Mouse (Mus musculus): Measurements from ENCODE around the gene Pla2r1. TPM values are rescaled to one million over a fixed set of nuclear protein-coding genes. Genes with fewer than 3 reads are reported as not detected.

The Pla2r1 gene
- polyA plus RNA-seq, 1 experiment from 2014 or later: 1.0 TPM

- no peaks in the 10 kb centered on the region for H3K36me3 ChIP-seq (ENCODE audit: control insufficient read depth, insufficient read depth, low read length)
- peaks cover 4% of the 10 kb centered on the region; the same call in 1 of the 2 replicates for H3K4me1 ChIP-seq (replicated peaks; ENCODE audit: control insufficient read depth, insufficient read depth, low read length)
- no peaks in the 10 kb centered on the region for H3K9me3 ChIP-seq (ENCODE audit: control insufficient read depth, low read length)
- H3K27ac ChIP-seq (ENCODE audit: low read depth, low read length): no peak overlapping the region
- DNase-seq (ENCODE audit: low spot score): no peak
- H3K4me2 ChIP-seq (ENCODE audit: low read depth, low read length, severe bottlenecking): no peak overlapping the region
- H3K4me3 ChIP-seq (ENCODE audit: low read depth, low read length): no peak overlapping the region
- 25% methylated on average over 7 of the region's 7 CpGs for WGBS
- peaks cover 10% of the 10 kb centered on the region; the same call in 1 of the 2 replicates for H3K27me3 ChIP-seq (ENCODE audit: control insufficient read depth, insufficient read depth, low read length)
- no peak overlapping the region for H3K9ac ChIP-seq (ENCODE audit: low read length)
- no peak for ATAC-seq (replicated peaks; ENCODE audit: low FRiP score)
These were observed 168.9 kb downstream of the Pla2r1 start for GRCm38 (mm10) chr2:60384083-60384762.

GRCm38 (mm10) chr2:60382858-60383669 is 170.0 kb downstream of the Pla2r1 start, which contains the start of gene Ly75:
TSS of gene Ly75 (minus strand) at chr2:60383303.
- H3K27ac ChIP-seq (ENCODE audit: low read depth, low read length): no peak within 1 kb of the TSS

GRCm38 (mm10) chr2:60382346-60382745 is 170.8 kb downstream of the Pla2r1 start:
- WGBS: 67% methylated on average over 3 of the region's 3 CpGs
- peak overlapping the region; percentile 81; the same call in 1 of the 2 replicates for H3K4me2 ChIP-seq (ENCODE audit: low read depth, low read length, severe bottlenecking)
- ATAC-seq (replicated peaks; ENCODE audit: low FRiP score) (no peak), DNase-seq (ENCODE audit: low spot score) (no peak)
- no peaks in the 10 kb centered on the region for H3K9me3 ChIP-seq (ENCODE audit: control insufficient read depth, low read length)
- no peaks in the 10 kb centered on the region for H3K36me3 ChIP-seq (ENCODE audit: control insufficient read depth, insufficient read depth, low read length)
- peaks cover 10% of the 10 kb centered on the region; the same call in 1 of the 2 replicates for H3K27me3 ChIP-seq (ENCODE audit: control insufficient read depth, insufficient read depth, low read length)
- peaks cover 4% of the 10 kb centered on the region; the same call in 1 of the 2 replicates for H3K4me1 ChIP-seq (replicated peaks; ENCODE audit: control insufficient read depth, insufficient read depth, low read length)
- peak overlapping the region; percentile 60 for H3K9ac ChIP-seq (ENCODE audit: low read length)
- H3K4me3 ChIP-seq (ENCODE audit: low read depth, low read length): peak overlapping the region; percentile 46; the same call in 1 of the 2 replicates
- H3K27ac ChIP-seq (ENCODE audit: low read depth, low read length): no peak overlapping the region

More at GRCm38 (mm10) chr2:60382858-60383669, 170.0 kb downstream of the Pla2r1 start, which contains the start of gene Ly75:
- WGBS: under 1% methylated on average over 46 of the region's 46 CpGs
- Histone ChIP-seq H3K9ac (ENCODE audit: low read length) (peak within 1 kb of the TSS; percentile 60), H3K4me1 (replicated peaks; ENCODE audit: control insufficient read depth, insufficient read depth, low read length) (peaks cover 4% of the 10 kb centered on the region; the same call in 1 of the 2 replicates), H3K4me3 (ENCODE audit: low read depth, low read length) (peak within 1 kb of the TSS; percentile 46), H3K4me2 (ENCODE audit: low read depth, low read length, severe bottlenecking) (peak within 1 kb of the TSS; percentile 81), H3K9me3 (ENCODE audit: control insufficient read depth, low read length) (no peaks in the 10 kb centered on the region), H3K27me3 (ENCODE audit: control insufficient read depth, insufficient read depth, low read length) (peaks cover 10% of the 10 kb centered on the region; the same call in 1 of the 2 replicates), H3K36me3 (ENCODE audit: control insufficient read depth, insufficient read depth, low read length) (no peaks in the 10 kb centered on the region)
- DNase-seq (ENCODE audit: low spot score) (peak; percentile 92), ATAC-seq (replicated peaks; ENCODE audit: low FRiP score) (peak; percentile 100)

DNA sequence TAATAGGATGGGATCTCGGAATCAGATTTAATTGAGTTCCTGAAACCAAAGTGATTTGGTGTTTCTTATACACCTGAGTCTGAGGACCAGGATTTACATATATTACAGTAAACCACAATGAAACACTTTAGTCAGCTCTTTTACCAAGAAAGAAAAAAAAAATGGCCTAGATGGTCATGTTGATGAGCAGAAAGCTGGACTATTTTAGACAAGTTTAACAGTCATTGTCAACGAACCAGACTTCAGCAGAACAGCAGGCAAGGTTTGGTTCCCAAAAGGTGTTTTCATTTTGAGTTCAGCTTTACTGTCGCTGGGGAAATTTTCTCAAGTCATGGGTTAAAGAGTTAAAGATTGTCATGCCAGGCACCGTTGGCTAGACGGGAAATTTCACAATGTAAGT is 175.8 kb downstream of the Pla2r1 start:
- no peaks in the 10 kb centered on the region for H3K9me3 ChIP-seq (ENCODE audit: control insufficient read depth, low read length)
- H3K9ac ChIP-seq (ENCODE audit: low read length): no peak overlapping the region

DNA sequence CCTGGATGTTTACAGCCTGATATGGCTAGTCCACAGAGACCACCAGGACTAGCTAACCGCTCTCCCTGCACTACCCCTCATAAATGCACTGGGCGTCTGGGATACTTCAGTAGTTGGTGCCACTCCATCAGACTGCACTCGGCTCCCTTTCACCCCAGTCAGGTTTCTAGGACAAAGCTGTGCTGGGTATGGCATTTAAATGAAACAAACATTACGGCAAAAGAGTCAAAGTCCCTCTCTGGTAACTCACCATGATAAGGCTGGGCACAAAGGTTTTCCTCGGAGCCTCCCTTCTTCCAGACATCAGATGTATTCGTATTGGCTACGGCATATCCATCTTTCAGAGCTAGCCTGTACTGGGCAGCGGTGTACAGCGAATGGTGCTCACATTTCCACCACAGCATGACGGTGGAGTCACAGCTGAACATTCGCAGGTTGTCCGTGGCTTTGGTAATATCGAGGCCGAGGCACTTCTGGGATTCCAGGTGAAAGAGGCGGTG is 177.4 kb downstream of the Pla2r1 start:
- no peaks in the 10 kb centered on the region for H3K36me3 ChIP-seq (ENCODE audit: control insufficient read depth, insufficient read depth, low read length)
- H3K4me1 ChIP-seq (replicated peaks; ENCODE audit: control insufficient read depth, insufficient read depth, low read length): no peaks in the 10 kb centered on the region
- H3K4me2 ChIP-seq (ENCODE audit: low read depth, low read length, severe bottlenecking): no peak overlapping the region
- no peaks in the 10 kb centered on the region for H3K9me3 ChIP-seq (ENCODE audit: control insufficient read depth, low read length)
- H3K27ac ChIP-seq (ENCODE audit: low read depth, low read length): no peak overlapping the region
- H3K4me3 ChIP-seq (ENCODE audit: low read depth, low read length): no peak overlapping the region
- H3K9ac ChIP-seq (ENCODE audit: low read length): no peak overlapping the region
- no peaks in the 10 kb centered on the region for H3K27me3 ChIP-seq (ENCODE audit: control insufficient read depth, insufficient read depth, low read length)
- DNase-seq (ENCODE audit: low spot score) (no peak), ATAC-seq (replicated peaks; ENCODE audit: low FRiP score) (no peak)
- 94% methylated on average over 15 of the region's 15 CpGs for WGBS

More for the DNA sequence above, 175.8 kb downstream of the Pla2r1 start:
- 89% methylated on average over 5 of the region's 5 CpGs for WGBS
- no peak overlapping the region for H3K4me2 ChIP-seq (ENCODE audit: low read depth, low read length, severe bottlenecking)
- no peaks in the 10 kb centered on the region for H3K4me1 ChIP-seq (replicated peaks; ENCODE audit: control insufficient read depth, insufficient read depth, low read length)
- no peak overlapping the region for H3K4me3 ChIP-seq (ENCODE audit: low read depth, low read length)
- ATAC-seq (replicated peaks; ENCODE audit: low FRiP score) (no peak), DNase-seq (ENCODE audit: low spot score) (no peak)
- peaks cover 4% of the 10 kb centered on the region; the same call in 1 of the 2 replicates for H3K27me3 ChIP-seq (ENCODE audit: control insufficient read depth, insufficient read depth, low read length)
- H3K27ac ChIP-seq (ENCODE audit: low read depth, low read length): no peak overlapping the region
- no peaks in the 10 kb centered on the region for H3K36me3 ChIP-seq (ENCODE audit: control insufficient read depth, insufficient read depth, low read length)

- no peak overlapping the region for H3K4me2 ChIP-seq (ENCODE audit: low read depth, low read length, severe bottlenecking)
- H3K4me3 ChIP-seq (ENCODE audit: low read depth, low read length): no peak overlapping the region
- H3K9ac ChIP-seq (ENCODE audit: low read length): no peak overlapping the region
- H3K4me1 ChIP-seq (replicated peaks; ENCODE audit: control insufficient read depth, insufficient read depth, low read length): no peaks in the 10 kb centered on the region
- H3K36me3 ChIP-seq (ENCODE audit: control insufficient read depth, insufficient read depth, low read length): no peaks in the 10 kb centered on the region
- no peaks in the 10 kb centered on the region for H3K27me3 ChIP-seq (ENCODE audit: control insufficient read depth, insufficient read depth, low read length)
- H3K9me3 ChIP-seq (ENCODE audit: control insufficient read depth, low read length): no peaks in the 10 kb centered on the region
- DNase-seq (ENCODE audit: low spot score) (no peak), ATAC-seq (replicated peaks; ENCODE audit: low FRiP score) (no peak)
- no peak overlapping the region for H3K27ac ChIP-seq (ENCODE audit: low read depth, low read length)
- WGBS: 94% methylated on average over 8 of the region's 8 CpGs
These were observed 178.0 kb downstream of the Pla2r1 start for GRCm38 (mm10) chr2:60375126-60375525.

DNA sequence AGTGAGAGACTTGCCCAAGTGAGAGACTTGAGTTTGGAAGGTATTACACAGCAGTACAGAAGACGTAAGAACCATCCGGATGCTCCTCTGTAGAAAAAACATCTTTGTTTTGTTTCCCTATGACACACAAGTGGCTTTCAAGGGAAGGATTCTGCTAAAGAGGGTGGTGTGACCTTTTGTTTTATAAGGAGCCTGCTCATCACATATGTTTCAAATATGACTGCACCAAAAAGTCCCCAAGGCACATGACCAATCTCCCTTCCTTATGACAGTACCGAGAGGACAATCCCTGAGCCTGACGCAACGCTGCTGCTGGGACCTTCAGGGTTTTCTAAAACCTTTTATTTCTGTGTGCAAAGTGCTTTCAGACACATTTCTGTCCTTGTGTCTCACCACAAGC is 182.9 kb downstream of the Pla2r1 start:
- ATAC-seq (replicated peaks; ENCODE audit: low FRiP score) (no peak), DNase-seq (ENCODE audit: low spot score) (no peak)
- no peaks in the 10 kb centered on the region for H3K27me3 ChIP-seq (ENCODE audit: control insufficient read depth, insufficient read depth, low read length)
- H3K9ac ChIP-seq (ENCODE audit: low read length): no peak overlapping the region
- H3K4me2 ChIP-seq (ENCODE audit: low read depth, low read length, severe bottlenecking): no peak overlapping the region
- no peak overlapping the region for H3K27ac ChIP-seq (ENCODE audit: low read depth, low read length)
- H3K36me3 ChIP-seq (ENCODE audit: control insufficient read depth, insufficient read depth, low read length): no peaks in the 10 kb centered on the region
- no peak overlapping the region for H3K4me3 ChIP-seq (ENCODE audit: low read depth, low read length)
- WGBS: 94% methylated on average over 5 of the region's 5 CpGs
- H3K4me1 ChIP-seq (replicated peaks; ENCODE audit: control insufficient read depth, insufficient read depth, low read length): no peaks in the 10 kb centered on the region
- H3K9me3 ChIP-seq (ENCODE audit: control insufficient read depth, low read length): no peaks in the 10 kb centered on the region

DNA sequence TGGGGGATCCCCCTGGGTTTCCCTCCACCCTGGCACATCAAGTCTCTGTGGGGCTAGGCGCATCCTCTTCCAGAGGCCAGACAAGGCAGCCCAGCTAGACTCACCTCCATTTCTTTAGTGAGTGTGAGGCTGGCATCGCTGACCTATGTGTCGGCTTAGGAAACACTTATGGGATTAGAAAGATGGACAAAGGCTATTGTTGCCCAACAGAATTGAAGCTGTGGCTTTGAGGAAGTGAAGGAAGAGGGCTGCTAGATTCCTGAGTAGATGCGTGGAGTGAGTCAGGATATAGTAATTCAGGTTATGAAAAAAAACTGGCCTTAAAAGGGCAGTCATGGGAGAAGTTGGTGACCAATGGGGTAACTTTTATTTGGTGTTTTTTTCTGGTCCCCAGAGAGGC is 183.7 kb downstream of the Pla2r1 start:
- Histone ChIP-seq H3K4me2 (ENCODE audit: low read depth, low read length, severe bottlenecking) (no peak overlapping the region), H3K27me3 (ENCODE audit: control insufficient read depth, insufficient read depth, low read length) (no peaks in the 10 kb centered on the region), H3K4me3 (ENCODE audit: low read depth, low read length) (no peak overlapping the region), H3K36me3 (ENCODE audit: control insufficient read depth, insufficient read depth, low read length) (no peaks in the 10 kb centered on the region), H3K27ac (ENCODE audit: low read depth, low read length) (no peak overlapping the region), H3K9me3 (ENCODE audit: control insufficient read depth, low read length) (no peaks in the 10 kb centered on the region), H3K9ac (ENCODE audit: low read length) (no peak overlapping the region), H3K4me1 (replicated peaks; ENCODE audit: control insufficient read depth, insufficient read depth, low read length) (no peaks in the 10 kb centered on the region)
- ATAC-seq (replicated peaks; ENCODE audit: low FRiP score) (no peak), DNase-seq (ENCODE audit: low spot score) (no peak)
- WGBS: 64% methylated on average over 4 of the region's 4 CpGs

All from forebrain, embryonic 11.5 days (tissue).